Mouse (Mus musculus): Measurements from ENCODE around the gene Id1. TPM values are rescaled to one million over a fixed set of nuclear protein-coding genes. Genes with fewer than 3 reads are reported as not detected.
A peak's percentile ranks its signal among the peaks of the same experiment; 100 is the strongest.

Id1 gene
- total and polyA plus RNA-seq, 3 experiments, result 0.93 TPM; not detected in 2

- in situ Hi-C loops (cut with MboI; ENCODE audit: low pct_ligation_motif_present, low pct_unique_long_range_greater_than_20kb, low sequenced_read_pairs) (no loop called here), dilution Hi-C loops (cut with MboI; ENCODE audit: extremely low pct_ligation_motif_present, extremely low pct_unique_long_range_greater_than_20kb, low sequenced_read_pairs) (no loop called here)
- no peak overlapping the region for H3K4me2 ChIP-seq (ENCODE audit: insufficient read depth, low read depth, poor library complexity, severe bottlenecking)
- peaks cover 0 to 14% of the 10 kb centered on the region in 2 experiments; a peak in 2 of 4 replicates for H3K4me1 ChIP-seq (ENCODE audit: control insufficient read depth in 1 of 2, insufficient read depth in 2 of 2)
- H3K27ac ChIP-seq (ENCODE audit: insufficient read depth, low read depth), result no peak overlapping the region
- no peaks in the 10 kb centered on the region; the same call in 1 of the 2 replicates for H3K79me2 ChIP-seq (replicated peaks; ENCODE audit: control insufficient read depth, extremely low read depth, insufficient read depth, poor library complexity, severe bottlenecking)
- H3K9ac ChIP-seq (ENCODE audit: insufficient read depth, low read depth), result no peak overlapping the region
- peaks cover 73 to 97% of the 10 kb centered on the region in 2 experiments for H3K36me3 ChIP-seq (replicated peaks in 1 of 2; ENCODE audit: control insufficient read depth in 1 of 2, insufficient read depth in 1 of 2, low read length in 1 of 2)
- no peak overlapping the region for H3K4me3 ChIP-seq (replicated peaks in 1 of 3; ENCODE audit: low read depth in 2 of 3, low read length in 2 of 3, poor library complexity in 1 of 3)
- TF ChIP-seq MEF2A (IDR thresholded peaks at IDR 0.05; ENCODE audit: borderline replicate concordance, low read depth, low read length), result peak; percentile 12; the same call in 1 of the 2 replicates
- peak; percentile 85 to 90 for TF ChIP-seq CTCF (conservative IDR thresholded peaks at IDR 0.05 in 1 of 2, IDR thresholded peaks at IDR 0.05 in 1 of 2; ENCODE audit: low read depth in 2 of 2, low read length in 2 of 2)
- peak; percentile 52 for TF ChIP-seq RAD21 (IDR thresholded peaks at IDR 0.05; ENCODE audit: low read depth, low read length)
- TF ChIP-seq ZNF384 (IDR thresholded peaks at IDR 0.05; ENCODE audit: low read depth, low read length), result no peak
- TF ChIP-seq HCFC1 (IDR thresholded peaks at IDR 0.05; ENCODE audit: low read depth, low read length), result peak; percentile 54
- TF ChIP-seq EP300 (IDR thresholded peaks at IDR 0.05; ENCODE audit: low read length), result no peak
- peak; percentile 75 for TF ChIP-seq SMC3 (IDR thresholded peaks at IDR 0.05; ENCODE audit: low read depth, low read length)
- 0 out of 2 replicates have a peak, but pooled peaks have one; percentile 24 for TF ChIP-seq MYC (IDR thresholded peaks at IDR 0.05; ENCODE audit: low read depth, low read length)
- DNase-seq (ENCODE audit: extremely low read depth), result peak; percentile 68
- H3K27me3 ChIP-seq (replicated peaks), result no peaks in the 10 kb centered on the region
- H3K9me3 ChIP-seq (replicated peaks; ENCODE audit: low read length), result no peaks in the 10 kb centered on the region
These were observed 42.8 kb upstream of the Id1 start for GRCm38 (mm10) chr2:152693233-152693632.

GRCm38 (mm10) chr2:152693735-152694134, 42.3 kb upstream of the Id1 start:
- no peaks in the 10 kb centered on the region; the same call in 1 of the 2 replicates for H3K79me2 ChIP-seq (replicated peaks; ENCODE audit: control insufficient read depth, extremely low read depth, insufficient read depth, poor library complexity, severe bottlenecking)
- TF ChIP-seq POLR2A (IDR thresholded peaks at IDR 0.05; ENCODE audit: low read depth, low read length) (no peak), ZC3H11A (IDR thresholded peaks at IDR 0.05; ENCODE audit: low read depth, low read length) (no peak), MAX (IDR thresholded peaks at IDR 0.05; ENCODE audit: low read length) (no peak), POLR2AphosphoS2 (IDR thresholded peaks at IDR 0.05; ENCODE audit: low read depth, low read length) (no peak), ZKSCAN1 (IDR thresholded peaks at IDR 0.05; ENCODE audit: borderline replicate concordance, low read depth, low read length) (no peak), UBTF (IDR thresholded peaks at IDR 0.05; ENCODE audit: low read depth, low read length) (no peak), JUND (conservative IDR thresholded peaks at IDR 0.05; ENCODE audit: low read depth, low read length) (no peak), BHLHE40 (IDR thresholded peaks at IDR 0.05; ENCODE audit: low read depth, low read length) (no peak), HCFC1 (IDR thresholded peaks at IDR 0.05; ENCODE audit: low read depth, low read length) (no peak), ZMIZ1 (IDR thresholded peaks at IDR 0.05; ENCODE audit: low read depth, low read length) (no peak), TBP (conservative IDR thresholded peaks at IDR 0.05; ENCODE audit: low read depth, low read length) (no peak), E2F4 (IDR thresholded peaks at IDR 0.05; ENCODE audit: insufficient replicate concordance, low read depth, low read length) (no peak), NRF1 (IDR thresholded peaks at IDR 0.05; ENCODE audit: low read depth, low read length) (no peak), CHD2 (IDR thresholded peaks at IDR 0.05; ENCODE audit: low read length) (no peak), PAX5 (IDR thresholded peaks at IDR 0.05; ENCODE audit: low read length) (no peak), KAT2A (IDR thresholded peaks at IDR 0.05; ENCODE audit: insufficient replicate concordance, low read length) (no peak), USF1 (IDR thresholded peaks at IDR 0.05; ENCODE audit: low read depth, low read length) (no peak), RAD21 (IDR thresholded peaks at IDR 0.05; ENCODE audit: low read depth, low read length) (no peak)
- no peak overlapping the region for H3K9ac ChIP-seq (ENCODE audit: insufficient read depth, low read depth)
- no peak overlapping the region for H3K4me2 ChIP-seq (ENCODE audit: insufficient read depth, low read depth, poor library complexity, severe bottlenecking)
- peaks cover 73 to 97% of the 10 kb centered on the region in 2 experiments for H3K36me3 ChIP-seq (replicated peaks in 1 of 2; ENCODE audit: control insufficient read depth in 1 of 2, insufficient read depth in 1 of 2, low read length in 1 of 2)
- H3K9me3 ChIP-seq (replicated peaks; ENCODE audit: low read length), result no peaks in the 10 kb centered on the region
- dilution Hi-C loops (cut with MboI; ENCODE audit: extremely low pct_ligation_motif_present, extremely low pct_unique_long_range_greater_than_20kb, low sequenced_read_pairs) (no loop called here), in situ Hi-C loops (cut with MboI; ENCODE audit: low pct_ligation_motif_present, low pct_unique_long_range_greater_than_20kb, low sequenced_read_pairs) (no loop called here)
- H3K27ac ChIP-seq (ENCODE audit: insufficient read depth, low read depth), result no peak overlapping the region
- no peak overlapping the region for H3K4me3 ChIP-seq (replicated peaks in 1 of 3; ENCODE audit: low read depth in 2 of 3, low read length in 2 of 3, poor library complexity in 1 of 3)
- no peaks in the 10 kb centered on the region for H3K27me3 ChIP-seq (replicated peaks)
- H3K4me1 ChIP-seq (ENCODE audit: control insufficient read depth in 1 of 2, insufficient read depth in 2 of 2), result peaks cover 0 to 14% of the 10 kb centered on the region in 2 experiments; a peak in 2 of 4 replicates
- DNase-seq (ENCODE audit: extremely low read depth), result no peak
